Mouse (Mus musculus): ENCODE results near the gene Ccdc73. TPM values are rescaled to one million over a fixed set of nuclear protein-coding genes. Genes with fewer than 3 reads are reported as not detected.
"Not testable (repeated sequence)": the region's sequence is repeated elsewhere in the genome, so short reads cannot be mapped to it uniquely, and the experiment has no call there.

The Ccdc73 gene
- polyA plus RNA-seq, 1 experiment from 2014 or later: 9.1 TPM

DNA sequence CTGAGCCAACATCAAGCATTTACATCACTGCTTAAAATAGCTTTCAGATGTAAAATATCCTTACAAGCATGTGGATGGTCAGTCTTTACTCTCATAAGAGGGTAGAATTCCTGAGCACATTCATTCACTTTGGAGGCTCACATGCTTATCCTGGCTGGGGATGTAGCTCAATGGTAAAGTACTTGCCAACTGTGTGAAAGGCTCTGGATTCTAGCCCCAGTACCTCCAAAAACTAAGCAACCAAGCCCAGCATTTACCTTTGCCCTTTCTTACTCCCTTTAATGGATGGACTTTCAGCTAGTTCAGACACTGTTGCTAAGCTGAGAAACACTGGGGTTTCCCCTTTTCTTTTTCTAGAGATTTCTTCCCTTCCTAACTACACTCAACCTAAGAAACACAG, 139.6 kb downstream of the Ccdc73 start:
- H3K36me3 ChIP-seq: peaks cover 91% of the 10 kb centered on the region

DNA sequence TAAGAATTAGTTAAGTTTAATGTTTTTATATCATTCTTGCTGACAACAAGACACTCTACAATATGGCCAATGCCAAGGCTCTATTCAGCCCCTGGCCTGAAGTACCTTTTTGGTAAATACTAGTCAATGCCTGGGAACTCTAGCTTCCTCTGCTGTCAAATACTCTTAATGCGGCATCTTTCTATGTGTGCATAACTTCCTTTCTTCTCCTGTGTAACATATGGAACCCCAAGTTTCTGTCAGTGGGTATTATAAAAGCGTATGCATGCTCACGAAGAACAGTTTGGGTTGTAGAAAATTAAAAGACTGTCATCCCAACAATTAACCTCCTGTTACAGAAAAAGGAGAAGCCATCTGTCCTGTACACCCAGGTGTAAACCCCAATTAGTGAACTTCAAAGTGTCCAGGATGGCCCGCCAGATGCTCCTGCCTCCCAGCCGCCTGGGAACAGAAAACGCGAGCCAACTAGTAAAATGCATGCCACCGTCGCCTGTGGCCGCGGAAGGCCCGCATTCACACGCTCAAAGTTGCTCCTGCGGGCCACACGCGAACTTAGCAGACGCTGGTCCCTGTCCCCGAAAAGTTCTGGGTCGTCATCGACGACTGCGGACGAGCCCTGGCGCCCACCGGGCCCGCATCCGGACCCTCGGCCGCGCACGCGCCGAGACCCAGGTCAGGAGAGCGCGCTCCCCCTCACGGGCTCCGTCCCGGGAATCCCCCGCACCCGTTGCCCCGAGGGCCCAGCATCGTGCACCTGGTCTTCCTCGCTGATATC, 148.8 kb downstream of the Ccdc73 start:
- H3K4me3 ChIP-seq (replicated peaks): peak overlapping the region; percentile 94
- H3K4me1 ChIP-seq (replicated peaks): peaks cover 8% of the 10 kb centered on the region
- peak overlapping the region; percentile 79 for H3K4me2 ChIP-seq
- no peaks in the 10 kb centered on the region for H3K27me3 ChIP-seq
- WGBS: under 1% methylated on average over 41 of the region's 43 CpGs
- H3K9ac ChIP-seq (replicated peaks): peak overlapping the region; percentile 91
- H3K27ac ChIP-seq: peak overlapping the region; percentile 78
- peaks cover 24% of the 10 kb centered on the region for H3K36me3 ChIP-seq
- no peaks in the 10 kb centered on the region for H3K9me3 ChIP-seq
- peak; percentile 74; the same call in 1 of the 2 replicates for ATAC-seq (ENCODE audit: insufficient number of reproducible peaks, insufficient read depth, low FRiP score, low TSS enrichment, low read depth)

More for the DNA sequence above, 139.6 kb downstream of the Ccdc73 start:
- Histone ChIP-seq H3K4me3 (replicated peaks) (no peak overlapping the region), H3K27me3 (no peaks in the 10 kb centered on the region), H3K9ac (replicated peaks) (no peak overlapping the region), H3K9me3 (no peaks in the 10 kb centered on the region), H3K4me1 (replicated peaks) (no peaks in the 10 kb centered on the region), H3K4me2 (no peak overlapping the region), H3K27ac (no peak overlapping the region)
- no peak for ATAC-seq (ENCODE audit: insufficient number of reproducible peaks, insufficient read depth, low FRiP score, low TSS enrichment, low read depth)

DNA sequence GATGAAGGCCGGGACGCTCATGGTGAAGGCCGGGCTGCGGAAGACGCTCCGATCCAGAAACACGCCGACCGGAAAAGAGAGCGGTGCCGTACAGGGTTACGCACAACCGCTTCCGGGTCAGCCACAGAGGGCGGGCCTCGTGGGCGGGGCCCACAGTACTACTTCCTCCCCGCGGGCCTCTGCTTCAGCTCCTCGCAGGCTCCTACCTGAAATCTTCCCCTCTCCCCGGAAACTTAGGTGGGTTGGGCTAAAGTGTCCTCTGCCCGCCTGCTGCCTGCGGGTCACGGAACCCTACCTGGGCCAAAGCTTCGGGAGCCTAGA, 149.3 kb downstream of the Ccdc73 start, which contains the start of gene Eif3m:
TSS of gene Eif3m (minus strand) at position 114 of the 321 bp plus-strand sequence.
- H3K36me3 ChIP-seq: peaks cover 19% of the 10 kb centered on the region
- peak within 1 kb of the TSS; percentile 79 for H3K4me2 ChIP-seq
- H3K27me3 ChIP-seq: no peaks in the 10 kb centered on the region
- peak within 1 kb of the TSS; percentile 94 for H3K4me3 ChIP-seq (replicated peaks)
- under 1% methylated on average over 21 of the region's 25 CpGs for WGBS
- peak; percentile 98 for ATAC-seq (ENCODE audit: insufficient number of reproducible peaks, insufficient read depth, low FRiP score, low TSS enrichment, low read depth)
- H3K9ac ChIP-seq (replicated peaks): peak within 1 kb of the TSS; percentile 91
- peak within 1 kb of the TSS; percentile 78 for H3K27ac ChIP-seq
- H3K4me1 ChIP-seq (replicated peaks): peaks cover 8% of the 10 kb centered on the region
- H3K9me3 ChIP-seq: no peaks in the 10 kb centered on the region

DNA sequence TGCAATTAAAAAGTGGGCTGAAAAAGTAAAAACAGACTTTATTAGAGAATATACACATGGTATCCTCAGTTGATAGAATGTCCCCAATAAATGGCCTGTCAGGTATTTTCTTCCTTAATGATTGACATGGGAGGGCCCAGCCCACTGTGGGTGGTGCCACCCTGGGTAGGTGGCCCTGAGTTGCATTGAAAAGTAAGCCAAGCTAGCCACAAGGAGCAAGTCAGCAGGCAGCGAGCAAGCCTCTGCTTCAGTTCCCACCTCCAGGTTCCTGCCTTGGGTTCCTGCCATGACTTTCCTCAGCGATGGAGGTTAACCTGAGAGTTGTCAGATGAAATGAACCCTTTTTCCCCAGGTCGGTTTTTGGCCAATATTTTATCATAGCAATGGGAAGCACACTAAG, 150.2 kb downstream of the Ccdc73 start:
- H3K4me2 ChIP-seq: peak overlapping the region; percentile 62
- no peak overlapping the region for H3K27ac ChIP-seq

DNA sequence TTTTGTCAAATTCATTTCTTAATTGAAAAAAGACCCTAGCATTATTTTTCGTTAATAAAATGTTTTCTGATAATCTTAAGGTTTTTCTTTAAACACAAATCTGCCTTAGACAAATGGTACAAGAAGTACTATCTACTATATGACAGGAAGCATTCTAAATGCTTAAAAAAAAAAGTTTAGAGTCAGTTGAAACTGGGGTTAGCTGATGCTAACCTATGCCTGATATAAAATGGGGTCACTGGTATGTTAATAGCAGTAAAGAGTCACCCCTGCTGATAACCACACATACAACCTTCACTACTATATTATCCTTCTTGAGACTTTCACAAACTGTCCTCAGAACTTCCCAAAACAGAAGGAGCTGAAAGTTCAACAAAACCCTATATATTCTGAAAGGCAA, 151.9 kb downstream of the Ccdc73 start:
- H3K9ac ChIP-seq (replicated peaks): no peak overlapping the region
- peaks cover 12% of the 10 kb centered on the region for H3K4me1 ChIP-seq (replicated peaks)
- ATAC-seq (ENCODE audit: insufficient number of reproducible peaks, insufficient read depth, low FRiP score, low TSS enrichment, low read depth): no peak
- H3K27me3 ChIP-seq: no peaks in the 10 kb centered on the region
- H3K27ac ChIP-seq: no peak overlapping the region
- no peaks in the 10 kb centered on the region for H3K9me3 ChIP-seq
- H3K4me3 ChIP-seq (replicated peaks): no peak overlapping the region
- H3K36me3 ChIP-seq: no peaks in the 10 kb centered on the region
- H3K4me2 ChIP-seq: no peak overlapping the region
- WGBS: 87% methylated on average over 1 of the region's 1 CpGs

More for the DNA sequence above, 150.2 kb downstream of the Ccdc73 start:
- Histone ChIP-seq H3K27me3 (no peaks in the 10 kb centered on the region), H3K9ac (replicated peaks) (no peak overlapping the region), H3K9me3 (no peaks in the 10 kb centered on the region), H3K4me3 (replicated peaks) (no peak overlapping the region), H3K4me1 (replicated peaks) (peaks cover 9% of the 10 kb centered on the region), H3K36me3 (peaks cover 10% of the 10 kb centered on the region)
- WGBS: 86% methylated on average over 3 of the region's 3 CpGs
- no peak for ATAC-seq (ENCODE audit: insufficient number of reproducible peaks, insufficient read depth, low FRiP score, low TSS enrichment, low read depth)

DNA sequence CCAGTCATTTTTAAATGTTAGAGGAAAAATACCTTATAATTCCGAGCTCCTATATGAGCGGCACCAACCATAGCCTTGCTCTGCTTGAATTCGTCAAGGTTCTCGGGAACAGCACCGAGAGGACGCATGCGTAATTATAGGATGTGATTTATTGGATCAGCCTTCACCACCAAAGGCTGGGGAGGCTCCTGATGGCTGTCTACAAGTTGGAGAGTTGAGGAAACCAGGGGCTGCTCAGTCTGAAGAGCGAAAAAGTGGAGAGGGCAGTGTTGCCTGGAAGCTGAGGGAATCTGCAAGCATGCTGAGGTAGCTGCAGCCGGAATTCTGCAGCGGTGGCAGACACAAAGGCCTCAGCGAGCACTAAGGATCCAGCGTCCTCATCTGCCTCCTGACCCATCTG, 153.7 kb downstream of the Ccdc73 start:
- H3K4me2 ChIP-seq: no peak overlapping the region
- no peak overlapping the region for H3K4me3 ChIP-seq (replicated peaks)
- H3K4me1 ChIP-seq (replicated peaks): peaks cover 4% of the 10 kb centered on the region; the same call in 1 of the 2 replicates
- H3K9me3 ChIP-seq: no peaks in the 10 kb centered on the region
- H3K36me3 ChIP-seq: no peaks in the 10 kb centered on the region
- no peaks in the 10 kb centered on the region for H3K27me3 ChIP-seq
- no peak overlapping the region for H3K27ac ChIP-seq
- no peak for ATAC-seq (ENCODE audit: insufficient number of reproducible peaks, insufficient read depth, low FRiP score, low TSS enrichment, low read depth)
- 70% methylated on average over 12 of the region's 12 CpGs for WGBS
- no peak overlapping the region; the same call in 1 of the 2 replicates for H3K9ac ChIP-seq (replicated peaks)

DNA sequence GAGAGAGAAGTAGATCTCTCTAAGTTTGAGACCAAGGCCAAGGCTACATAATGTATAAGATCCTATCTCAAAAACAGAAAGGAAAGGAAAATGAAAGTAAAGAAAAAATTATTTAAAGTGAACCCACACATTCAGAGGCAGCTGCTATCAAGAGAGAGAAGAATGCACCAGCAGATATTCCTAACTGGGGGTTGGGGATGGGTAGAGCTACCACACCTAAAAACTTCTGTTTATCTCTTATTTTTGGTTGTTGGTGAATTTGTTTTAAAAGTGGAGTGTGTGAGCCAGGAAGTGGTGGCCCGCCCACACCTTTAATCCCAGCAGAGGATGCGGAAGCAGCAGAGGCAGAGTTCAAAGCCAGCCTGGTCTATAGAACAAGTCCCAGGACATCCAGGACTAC, 154.2 kb downstream of the Ccdc73 start:
- Histone ChIP-seq H3K4me3 (replicated peaks) (no peak overlapping the region), H3K9me3 (no peaks in the 10 kb centered on the region), H3K9ac (replicated peaks) (no peak overlapping the region), H3K36me3 (no peaks in the 10 kb centered on the region), H3K4me2 (no peak overlapping the region), H3K27ac (no peak overlapping the region), H3K27me3 (no peaks in the 10 kb centered on the region), H3K4me1 (replicated peaks) (peaks cover 4% of the 10 kb centered on the region; the same call in 1 of the 2 replicates)
- WGBS: 93% methylated on average over 2 of the region's 2 CpGs
- ATAC-seq (ENCODE audit: insufficient number of reproducible peaks, insufficient read depth, low FRiP score, low TSS enrichment, low read depth): no peak

DNA sequence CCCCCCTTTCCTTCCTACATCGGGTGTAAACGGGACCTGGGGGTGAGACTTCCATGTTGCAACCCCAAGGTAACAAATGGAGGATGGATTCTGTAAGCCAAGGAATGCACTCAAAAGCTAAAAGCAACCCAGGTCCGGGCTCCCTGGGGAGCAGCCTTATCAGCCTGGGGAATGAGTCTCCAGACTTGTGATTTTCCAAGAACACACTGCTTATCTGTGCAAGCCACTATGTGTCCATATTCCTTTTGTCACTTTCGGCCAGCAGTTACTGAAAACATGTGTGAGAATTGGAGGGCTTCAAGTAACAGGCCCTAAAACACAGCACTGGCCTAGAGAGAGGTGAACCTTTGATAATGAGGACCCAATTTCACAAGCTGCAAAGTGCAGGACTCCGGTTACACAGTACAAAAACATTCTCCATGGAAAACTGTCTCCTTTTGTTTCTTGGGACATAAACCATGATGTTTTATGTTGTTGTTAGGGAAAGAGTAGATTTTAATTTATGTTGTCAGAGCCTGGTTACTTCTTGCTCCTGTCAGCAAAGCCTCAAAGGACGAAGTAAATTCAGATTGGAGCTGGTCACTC, 155.5 kb downstream of the Ccdc73 start:
- ATAC-seq (ENCODE audit: insufficient number of reproducible peaks, insufficient read depth, low FRiP score, low TSS enrichment, low read depth): no peak
- Histone ChIP-seq H3K36me3 (no peaks in the 10 kb centered on the region), H3K4me3 (replicated peaks) (no peak overlapping the region), H3K9me3 (no peaks in the 10 kb centered on the region), H3K27ac (no peak overlapping the region), H3K27me3 (no peaks in the 10 kb centered on the region), H3K4me2 (no peak overlapping the region), H3K9ac (replicated peaks) (no peak overlapping the region), H3K4me1 (replicated peaks) (peaks cover 4% of the 10 kb centered on the region; the same call in 1 of the 2 replicates)
- 44% methylated on average over 6 of the region's 6 CpGs for WGBS

DNA sequence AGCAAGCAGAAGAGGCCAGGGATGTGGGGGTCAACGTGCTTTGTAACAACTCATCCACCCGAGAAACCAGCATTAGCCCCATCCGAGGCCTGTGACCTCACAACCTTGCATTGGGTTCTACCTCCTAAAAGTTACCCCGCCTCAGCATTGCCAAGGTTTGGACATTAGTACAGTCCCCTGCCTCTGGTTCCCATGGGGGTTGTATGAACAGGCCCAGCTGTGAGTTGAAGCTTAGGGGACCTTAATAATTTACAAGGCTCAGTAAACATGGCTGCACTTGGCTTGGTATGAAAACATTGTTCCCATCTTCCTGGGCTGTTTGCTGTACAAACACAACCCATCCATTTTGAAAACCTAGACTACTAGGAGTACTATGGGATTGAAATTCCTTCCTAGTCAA, 156.2 kb downstream of the Ccdc73 start:
- Histone ChIP-seq H3K27ac (no peak overlapping the region), H3K27me3 (no peaks in the 10 kb centered on the region)
- 75% methylated on average over 4 of the region's 4 CpGs for WGBS

DNA sequence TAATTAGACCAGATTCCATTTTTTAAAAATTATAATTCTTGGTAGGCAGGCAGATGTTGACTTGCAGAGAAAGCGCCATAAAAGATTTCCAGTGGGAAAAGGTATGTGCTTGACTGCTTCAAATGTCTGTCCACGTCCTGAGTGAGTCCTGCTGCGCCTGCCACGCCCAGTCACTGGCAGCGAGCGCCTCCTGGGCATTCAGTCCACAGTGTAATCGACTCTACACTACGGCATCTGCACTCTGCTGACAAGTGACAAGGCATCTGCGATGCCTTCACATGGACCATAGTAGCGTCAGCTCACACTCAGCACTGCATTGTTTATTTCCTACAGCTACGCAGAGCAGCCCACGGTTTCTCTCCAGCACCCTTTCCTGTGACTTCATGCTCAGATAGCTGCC, 158.0 kb downstream of the Ccdc73 start:
- not testable (repeated sequence) for H3K36me3 ChIP-seq; H3K27me3 ChIP-seq; H3K4me2 ChIP-seq; H3K9ac ChIP-seq (replicated peaks); H3K9me3 ChIP-seq; H3K4me3 ChIP-seq (replicated peaks); ATAC-seq (ENCODE audit: insufficient number of reproducible peaks, insufficient read depth, low FRiP score, low TSS enrichment, low read depth); H3K4me1 ChIP-seq (replicated peaks); H3K27ac ChIP-seq
- WGBS: 83% methylated on average over 12 of the region's 12 CpGs

More for the DNA sequence above, 156.2 kb downstream of the Ccdc73 start:
- Histone ChIP-seq H3K4me1 (replicated peaks) (peaks cover 4% of the 10 kb centered on the region; the same call in 1 of the 2 replicates), H3K4me2 (no peak overlapping the region), H3K9ac (replicated peaks) (no peak overlapping the region), H3K9me3 (no peaks in the 10 kb centered on the region), H3K36me3 (no peaks in the 10 kb centered on the region), H3K4me3 (replicated peaks) (no peak overlapping the region)
- ATAC-seq (ENCODE audit: insufficient number of reproducible peaks, insufficient read depth, low FRiP score, low TSS enrichment, low read depth): no peak

DNA sequence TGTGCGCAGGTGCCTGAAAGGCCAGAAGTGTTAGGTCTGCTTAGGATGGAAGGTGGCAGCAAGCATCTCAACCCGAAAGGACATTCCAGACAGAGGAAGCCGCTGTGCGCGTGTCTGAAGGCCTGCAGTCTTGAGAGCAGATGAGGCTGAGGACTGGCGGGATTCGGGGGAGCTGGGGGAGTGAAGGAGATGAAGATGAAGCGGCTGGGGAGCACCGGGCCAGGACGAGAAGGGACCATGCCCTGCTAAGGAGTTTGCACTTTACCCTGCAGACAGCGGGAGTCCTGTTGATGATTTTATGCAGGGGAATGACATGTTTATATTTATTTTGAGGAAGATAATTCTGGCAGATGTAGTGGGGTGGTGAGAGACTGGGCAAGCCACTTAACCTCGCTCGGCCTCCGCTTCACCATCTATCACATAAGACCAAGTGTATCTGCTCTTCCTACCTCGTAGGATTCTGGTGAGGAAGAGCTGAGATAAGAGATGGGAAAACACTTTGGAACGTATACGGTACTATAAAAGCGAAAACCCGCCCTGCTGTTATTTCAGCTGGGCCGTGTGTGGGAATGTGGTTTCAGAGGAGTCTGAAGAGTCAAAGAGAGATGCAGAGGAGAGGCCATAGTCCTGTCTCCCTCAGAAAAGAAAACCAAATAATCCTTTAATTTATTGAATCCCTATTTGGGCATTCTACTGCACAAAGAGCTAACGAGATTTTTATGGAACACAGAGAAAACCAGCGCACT, 159.5 kb downstream of the Ccdc73 start:
- no peaks in the 10 kb centered on the region for H3K27me3 ChIP-seq
- WGBS: 75% methylated on average over 22 of the region's 22 CpGs

More for the DNA sequence above, 159.5 kb downstream of the Ccdc73 start:
- H3K4me3 ChIP-seq (replicated peaks): no peak overlapping the region
- no peaks in the 10 kb centered on the region for H3K36me3 ChIP-seq
- H3K4me1 ChIP-seq (replicated peaks): peaks cover 4% of the 10 kb centered on the region; the same call in 1 of the 2 replicates
- no peaks in the 10 kb centered on the region for H3K9me3 ChIP-seq
- no peak overlapping the region for H3K4me2 ChIP-seq
- no peak overlapping the region for H3K27ac ChIP-seq
- ATAC-seq (ENCODE audit: insufficient number of reproducible peaks, insufficient read depth, low FRiP score, low TSS enrichment, low read depth): no peak
- no peak overlapping the region for H3K9ac ChIP-seq (replicated peaks)
